Mouse (Mus musculus): ENCODE data around the gene Lhfpl2.

- TF ChIP-seq CTCF (IDR thresholded peaks at IDR 0.05; ENCODE audit: low read depth): no peak
- no peak for TF ChIP-seq EP300 (optimal IDR thresholded peaks at IDR 0.05)
These were observed 12.1 kb downstream of the Lhfpl2 start for GRCm38 (mm10) chr13:94069421-94070307.
